Mouse (Mus musculus) common myeloid progenitor, adult 5-6 weeks (primary cell): Measurements from ENCODE around the gene Hexim2. TPM values are rescaled to one million over a fixed set of nuclear protein-coding genes. Genes with fewer than 3 reads are reported as not detected.
A peak's percentile ranks its signal among the peaks of the same experiment; 100 is the strongest.

ENCODE experiments used
- ATAC-seq: replicated peaks from 2 replicates; pipeline ENCODE4 v1.8.0; 2016; ENCODE audit warnings: low read depth, mild to moderate bottlenecking, moderate TSS enrichment, inconsistent platforms; ENCODE audit not compliant: poor library complexity, severe bottlenecking
- total RNA-seq: library from RNA; stranded (forward); fragments of 200-1000, 187-1606 nt; gene quantifications from 2 replicates; pipeline ENCODE4 v1.2.3, GENCODE M21; 2017

Hexim2 gene
- total RNA-seq = 2.1 and 2.6 TPM in 2 replicates

DNA sequence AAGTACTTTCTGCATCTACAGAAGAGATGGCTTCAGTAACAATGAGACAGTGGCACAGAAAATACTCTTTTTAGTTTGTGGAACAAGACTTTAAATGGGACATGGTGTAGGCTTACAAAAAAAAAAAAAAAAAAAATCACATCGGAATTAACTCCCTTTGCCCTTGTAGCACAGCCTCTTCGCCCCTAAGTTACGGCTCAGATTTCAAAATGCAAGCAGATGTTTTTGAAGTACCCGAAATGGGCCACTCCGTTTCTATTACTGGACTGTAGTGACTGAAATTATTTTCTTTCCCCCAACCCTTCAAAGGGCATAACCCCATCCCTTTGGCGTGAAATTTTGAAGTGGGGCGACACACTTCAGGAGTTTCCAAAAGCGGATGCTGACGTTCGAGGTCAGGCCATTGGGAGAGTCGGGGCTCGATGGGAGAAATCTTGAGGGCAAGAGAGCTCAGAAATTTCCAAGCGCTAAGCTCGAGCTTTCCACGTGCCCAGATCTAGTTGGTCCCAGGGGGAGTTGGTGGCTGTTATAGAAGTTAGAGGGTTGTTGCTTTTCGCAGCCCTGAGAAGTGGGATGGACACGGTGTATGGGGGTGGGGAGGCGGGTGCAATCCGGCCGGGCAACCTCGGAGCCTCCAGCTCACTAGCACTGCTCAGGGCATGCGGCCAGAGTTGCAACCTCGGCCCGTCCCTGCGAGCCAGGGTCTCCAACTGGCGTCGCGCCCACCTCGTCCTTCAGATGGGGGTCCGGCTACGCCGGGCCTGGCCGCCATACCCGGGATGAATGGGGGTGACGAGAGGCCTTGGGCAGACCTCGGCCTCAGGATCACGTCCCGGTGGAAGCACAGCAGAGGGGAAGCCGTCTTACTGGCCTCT is at the start of gene Hexim2:
Hexim2 (plus strand) TSS at position 729 of the 875 bp plus-strand sequence.
- no peak for ATAC-seq

GRCm38 (mm10) chr11:103093306-103093705 is 38.9 kb upstream of the Hexim2 start:
- ATAC-seq = no peak

GRCm38 (mm10) chr11:103093862-103094833 is 38.1 kb upstream of the Hexim2 start:
- peak; percentile 75 for ATAC-seq

DNA sequence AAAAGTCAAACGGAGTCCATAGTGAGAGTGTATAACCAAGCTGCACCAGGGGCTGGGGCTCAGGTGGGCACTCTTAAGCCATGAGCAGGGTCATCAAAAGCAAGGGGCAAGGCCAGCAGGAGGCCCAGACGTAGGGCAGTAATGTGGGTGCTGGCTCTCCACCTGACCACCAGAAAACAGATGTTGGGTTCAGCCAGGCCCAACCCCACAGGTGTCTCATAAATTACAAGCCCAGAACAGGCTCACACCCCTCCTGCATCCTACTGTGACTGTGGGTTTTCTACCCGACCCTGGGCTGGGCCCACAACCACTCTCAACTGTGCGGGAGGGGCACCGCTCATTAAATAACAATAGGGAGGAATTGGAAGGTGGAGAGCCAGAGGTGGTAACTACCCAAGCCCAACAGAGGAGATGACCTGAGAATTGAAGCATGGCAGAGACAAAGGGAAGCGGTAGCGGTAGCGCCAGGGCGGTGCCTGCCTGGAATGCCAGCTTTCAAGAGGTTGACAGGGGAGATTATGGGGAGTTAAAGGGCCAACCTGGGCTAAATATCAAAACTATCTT is 37.0 kb upstream of the Hexim2 start:
- no peak for ATAC-seq

DNA sequence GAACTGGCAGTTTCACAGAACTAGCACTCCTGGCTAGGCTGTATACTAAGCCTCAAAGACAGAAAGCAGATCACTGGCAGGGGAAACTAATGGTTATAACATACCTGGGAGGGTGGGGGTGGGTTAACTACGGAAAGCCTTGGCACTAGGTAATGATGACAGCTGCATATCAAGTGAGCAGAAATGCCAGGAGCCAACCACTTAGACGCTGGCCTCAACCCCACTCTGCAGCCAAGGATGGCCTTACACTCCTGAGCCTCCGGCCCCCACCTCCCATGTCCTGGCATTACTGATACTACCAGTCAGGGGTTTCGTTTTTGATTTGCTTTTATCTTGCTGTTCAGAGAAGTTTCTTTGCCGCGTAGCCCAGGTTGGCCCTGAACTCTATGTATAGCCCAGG is 36.4 kb upstream of the Hexim2 start:
- ATAC-seq = no peak

- no peak for ATAC-seq
These were observed 35.0 kb upstream of the Hexim2 start for GRCm38 (mm10) chr11:103096979-103097894.

DNA sequence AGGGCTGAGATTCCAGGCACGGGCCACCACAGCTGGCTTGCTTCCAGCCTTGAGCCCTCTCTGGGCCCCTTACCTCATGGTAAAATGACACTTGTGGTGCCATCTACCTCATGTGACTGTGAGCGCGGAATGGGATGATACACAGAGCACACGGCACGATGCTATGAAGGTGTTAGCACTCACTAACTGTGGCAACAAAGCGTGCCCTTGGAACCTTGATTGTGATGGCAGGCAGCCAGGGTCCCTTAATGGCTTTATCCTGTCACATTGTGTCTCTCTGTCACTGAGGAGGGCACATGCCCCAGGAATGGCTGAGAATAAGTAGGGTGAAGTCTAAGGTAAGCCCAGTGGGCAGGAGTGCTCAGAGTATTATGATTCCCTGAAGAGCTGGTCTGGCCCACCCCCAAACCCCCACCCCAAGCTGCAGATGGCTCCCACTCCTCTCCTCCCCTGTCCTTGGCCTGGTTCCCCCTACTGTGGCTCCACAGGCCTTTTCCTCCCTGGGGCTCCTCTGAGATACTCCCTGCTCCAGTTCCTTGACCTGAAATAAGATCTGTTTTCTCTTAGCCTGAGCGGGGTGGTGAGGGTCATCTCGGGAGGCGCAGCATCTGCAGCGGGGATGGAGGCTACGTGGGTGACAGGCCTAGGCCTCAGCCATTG is 33.6 kb upstream of the Hexim2 start:
- no peak for ATAC-seq

DNA sequence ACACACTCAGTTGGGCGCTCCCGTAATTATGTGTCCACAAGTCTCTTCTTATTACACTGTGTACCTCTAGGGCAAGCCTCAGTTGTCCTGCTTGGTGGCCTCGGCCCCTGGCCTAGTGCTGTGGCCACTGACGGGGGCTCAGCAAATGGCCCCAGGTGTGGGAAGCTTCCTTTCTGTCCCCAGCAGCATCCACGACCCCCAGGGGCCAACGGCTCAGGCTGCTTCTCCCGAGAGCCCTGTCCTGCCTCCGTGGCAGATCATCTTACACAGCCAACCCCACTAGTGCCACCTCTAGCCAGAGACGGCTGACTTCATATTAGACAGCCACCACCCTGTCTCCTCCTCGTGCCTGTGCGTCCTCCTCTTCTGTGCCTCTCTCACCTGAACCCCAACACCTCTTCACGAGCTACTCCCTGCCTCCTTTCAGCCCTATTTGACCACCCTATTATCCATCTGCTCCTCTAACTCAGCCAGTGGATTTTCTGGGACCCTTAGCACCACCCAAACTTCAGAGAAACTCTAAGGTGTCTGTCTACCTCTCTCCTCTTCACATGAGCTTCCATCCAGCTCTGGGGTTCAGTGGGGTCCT is 32.8 kb upstream of the Hexim2 start:
- no peak for ATAC-seq

- no peak for ATAC-seq
These were observed 31.9 kb upstream of the Hexim2 start for GRCm38 (mm10) chr11:103100361-103100760.

DNA sequence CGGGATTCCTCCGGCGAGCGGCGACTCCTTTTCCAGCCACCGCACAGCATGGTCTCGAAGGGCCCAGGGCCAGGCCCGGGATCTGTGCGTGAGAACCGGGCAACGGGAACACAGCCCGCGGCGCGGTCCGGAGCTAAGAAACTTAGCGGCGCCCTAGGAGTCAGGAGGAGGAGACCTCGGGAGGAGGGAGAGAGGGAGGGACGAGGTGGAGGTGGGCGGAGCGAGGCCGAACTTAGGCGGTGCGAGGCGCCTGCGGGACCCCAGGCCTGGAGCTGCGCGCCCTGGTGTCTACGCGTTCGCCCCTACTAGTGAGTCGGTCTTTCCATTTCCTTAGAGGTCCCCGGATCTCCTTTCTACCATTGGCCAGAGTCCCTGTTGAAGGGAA is 30.8 kb upstream of the Hexim2 start, which contains the start of the genes Plcd3 and Acbd4:
Plcd3 (minus strand) TSS at position 178 of the 385 bp plus-strand sequence.
Acbd4 (plus strand) TSS at position 202 of the 385 bp plus-strand sequence.
- ATAC-seq = peak; percentile 40

DNA sequence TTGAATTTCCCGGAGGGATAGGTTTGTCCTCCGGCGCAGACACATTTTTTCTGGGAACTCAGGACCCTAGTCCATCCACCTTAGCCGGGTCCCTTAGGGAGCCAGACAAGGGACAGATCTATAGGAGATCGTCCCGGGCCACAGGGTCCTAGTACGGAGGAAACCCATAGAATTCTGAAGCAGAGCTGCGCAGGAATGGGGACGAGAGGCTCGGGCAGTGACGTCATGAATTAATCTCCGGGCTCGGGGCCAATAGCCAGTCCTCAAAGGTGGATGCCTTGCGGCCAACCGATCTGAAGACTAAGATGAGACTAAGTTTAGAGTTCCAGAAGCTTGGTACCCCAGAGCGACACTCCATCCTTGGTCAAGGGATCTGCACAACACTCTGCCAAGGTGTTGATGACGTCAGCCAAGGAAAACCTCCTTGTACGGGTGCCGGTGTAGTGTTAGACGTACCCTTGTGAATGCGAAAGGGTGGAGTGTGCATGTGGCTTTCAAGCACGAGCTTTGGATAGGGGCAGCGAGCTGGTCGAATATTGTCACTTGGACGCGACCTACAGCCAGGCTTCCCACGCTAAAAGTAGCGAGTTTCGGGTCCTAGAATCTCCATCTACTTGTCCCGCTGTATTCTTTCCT is 30.2 kb upstream of the Hexim2 start:
- no peak for ATAC-seq

GRCm38 (mm10) chr11:103102725-103103349 is 29.4 kb upstream of the Hexim2 start:
- peak; percentile 87 for ATAC-seq

GRCm38 (mm10) chr11:103103621-103104020 is 28.6 kb upstream of the Hexim2 start:
- ATAC-seq = no peak

DNA sequence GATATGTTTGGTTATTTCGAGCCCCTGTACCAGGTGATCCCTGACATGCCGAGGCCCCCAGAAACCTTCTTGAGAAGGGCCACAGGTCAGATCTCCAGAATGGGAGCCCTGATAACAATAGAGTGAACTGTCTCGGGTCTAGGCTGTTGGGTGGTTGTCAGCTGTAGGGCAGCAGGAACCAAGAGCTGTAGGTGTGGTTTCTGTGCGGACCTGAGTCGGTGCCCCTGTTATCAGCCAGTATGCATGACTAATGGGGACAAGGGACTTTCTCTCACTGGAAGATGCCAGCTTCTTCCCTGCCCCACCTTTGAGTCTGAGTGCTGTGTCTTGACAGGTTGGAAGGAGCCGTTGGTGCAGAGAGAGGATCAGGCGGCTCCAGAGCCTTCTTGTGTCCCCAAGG is 27.8 kb upstream of the Hexim2 start:
- no peak for ATAC-seq

- ATAC-seq = no peak
These were observed 27.0 kb upstream of the Hexim2 start for GRCm38 (mm10) chr11:103105180-103105725.

DNA sequence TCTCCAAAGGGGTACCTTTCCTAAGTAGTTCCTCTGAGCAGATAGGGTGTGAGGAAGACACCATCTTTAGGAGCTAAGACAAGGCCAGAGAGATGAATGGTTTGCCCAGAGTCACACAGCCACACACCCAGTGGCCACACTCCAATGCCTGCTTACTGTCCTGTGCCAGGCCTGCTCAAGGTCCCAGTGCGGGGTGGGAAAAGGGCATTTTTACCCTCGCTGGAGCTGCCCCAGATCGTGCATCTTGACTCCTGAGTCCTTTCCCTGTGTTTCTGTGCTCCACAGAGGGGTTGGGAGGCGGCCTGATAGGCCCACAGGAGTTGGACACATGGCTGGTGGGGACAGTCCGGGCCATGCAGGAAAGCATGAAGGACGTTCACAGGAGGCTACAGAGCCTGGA is 26.4 kb upstream of the Hexim2 start:
- no peak for ATAC-seq

DNA sequence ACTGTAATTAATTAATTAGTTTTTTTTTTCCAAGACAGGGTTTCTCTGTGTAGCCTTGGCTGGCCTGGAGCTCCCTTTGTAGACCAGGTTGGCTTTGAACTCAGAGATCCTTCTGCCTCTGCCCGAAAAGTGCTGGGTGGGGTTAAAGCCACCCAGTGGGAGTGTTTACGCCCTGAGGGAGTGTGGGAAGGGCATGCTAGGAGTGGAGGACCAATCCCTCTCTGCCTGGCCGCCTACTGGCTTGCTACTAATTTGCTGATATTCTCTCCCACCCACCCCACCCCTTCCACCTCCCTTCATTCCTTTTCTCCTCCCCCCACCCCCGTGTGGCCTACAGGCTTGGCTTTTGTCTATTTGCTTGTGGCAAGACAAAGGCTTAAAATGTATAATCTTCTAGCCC is 25.8 kb upstream of the Hexim2 start:
- no peak for ATAC-seq
